Mouse (Mus musculus) CH12.LX (cell line): ENCODE measurements around the gene Lin52. TPM values are rescaled to one million over a fixed set of nuclear protein-coding genes. Genes with fewer than 3 reads are reported as not detected.

Source experiments
- DNase-seq: peaks from one replicate; pipeline ENCODE4 v3.0.0-alpha.2; 2013; ENCODE audit errors: extremely low read depth
- H3K27ac ChIP-seq: 2 replicates; pipeline ENCODE4 v1.5.1; 2012; ENCODE audit warnings: low read depth, mild to moderate bottlenecking, control low read depth, moderate library complexity; ENCODE audit not compliant: insufficient read depth
- H3K27me3 ChIP-seq: replicated peaks from 2 replicates; pipeline ENCODE3; 2012; ENCODE audit warnings: inconsistent platforms
- H3K36me3 ChIP-seq, 2 experiments: replicated peaks in 1 of 2; 2 replicates each; pipeline versions ENCODE3 to v1.6.1; 2012; ENCODE audit warnings: inconsistent platforms in 1 of 2, low read length in 1 of 2, mild to moderate bottlenecking in 1 of 2, mixed read lengths in 1 of 2, moderate library complexity in 1 of 2; ENCODE audit not compliant: control insufficient read depth in 1 of 2, insufficient read depth in 1 of 2
- H3K4me1 ChIP-seq, 2 experiments: 2 replicates each; pipeline ENCODE4 v1.6.1; 2012; ENCODE audit warnings: inconsistent platforms in 1 of 2, moderate library complexity in 1 of 2; ENCODE audit not compliant: insufficient read depth in 2 of 2, control insufficient read depth in 1 of 2
- H3K4me2 ChIP-seq: 2 replicates; pipeline ENCODE4 v1.6.1; 2012; ENCODE audit warnings: low read depth, mild to moderate bottlenecking, control low read depth; ENCODE audit not compliant: poor library complexity, insufficient read depth, severe bottlenecking
- H3K4me3 ChIP-seq, 3 experiments: fragments of 150-350 bp in 1 of 3; sonication (generic) in 1 of 3; replicated peaks in 1 of 3; 2 replicates each; pipeline versions ENCODE3 to v1.5.1; 2011 to 2012; ENCODE audit warnings: low read depth in 2 of 3, low read length in 2 of 3, mild to moderate bottlenecking in 2 of 3, moderate library complexity in 2 of 3, control low read depth in 1 of 3, improper control_type of control experiment in 1 of 3, inconsistent platforms in 1 of 3, mixed read lengths in 1 of 3; ENCODE audit not compliant: poor library complexity in 1 of 3
- H3K79me2 ChIP-seq: replicated peaks from 2 replicates; pipeline ENCODE4 v1.6.1; 2012; ENCODE audit warnings: mild to moderate bottlenecking, moderate library complexity; ENCODE audit not compliant: control insufficient read depth, poor library complexity, insufficient read depth, severe bottlenecking; ENCODE audit errors: extremely low read depth
- H3K9ac ChIP-seq: 2 replicates; pipeline ENCODE4 v1.6.1; 2012; ENCODE audit warnings: low read depth, mild to moderate bottlenecking, control low read depth, moderate library complexity; ENCODE audit not compliant: insufficient read depth
- H3K9me3 ChIP-seq: replicated peaks from 2 replicates; pipeline ENCODE3; 2012; ENCODE audit warnings: low read length, inconsistent platforms, mixed read lengths
- BHLHE40 ChIP-seq: IDR thresholded peaks from 2 replicates; pipeline ENCODE4 v1.6.1; 2011; ENCODE audit warnings: mild to moderate bottlenecking, low read depth, low read length, improper control_type of control experiment
- CHD2 ChIP-seq: IDR thresholded peaks from 2 replicates; pipeline ENCODE4 v1.6.1; 2011; ENCODE audit warnings: low read length, improper control_type of control experiment
- CTCF ChIP-seq, 2 experiments: IDR thresholded peaks in 1 of 2; conservative IDR thresholded peaks in 1 of 2; 2 replicates each; pipeline ENCODE4 v1.5.1; 2011 to 2012; ENCODE audit warnings: low read depth in 2 of 2, low read length in 2 of 2, improper control_type of control experiment in 1 of 2, inconsistent platforms in 1 of 2, mild to moderate bottlenecking in 1 of 2, moderate library complexity in 1 of 2
- E2F4 ChIP-seq: IDR thresholded peaks from 2 replicates; pipeline ENCODE4 v1.6.1; 2011; ENCODE audit warnings: low read depth, low read length, improper control_type of control experiment; ENCODE audit not compliant: insufficient replicate concordance
- ELF1 ChIP-seq: IDR thresholded peaks from 2 replicates; pipeline ENCODE4 v1.6.1; 2014; ENCODE audit warnings: low read depth, mild to moderate bottlenecking, inconsistent platforms, low read length, improper control_type of control experiment
- EP300 ChIP-seq: IDR thresholded peaks from 2 replicates; pipeline ENCODE4 v1.6.1; 2011; ENCODE audit warnings: low read length, improper control_type of control experiment
- HCFC1 ChIP-seq: IDR thresholded peaks from 2 replicates; pipeline ENCODE4 v1.6.1; 2012; ENCODE audit warnings: low read depth, mild to moderate bottlenecking, inconsistent platforms, low read length, improper control_type of control experiment
- JUN ChIP-seq: IDR thresholded peaks from 2 replicates; pipeline ENCODE4 v1.6.1; 2011; ENCODE audit warnings: low read depth, mild to moderate bottlenecking, low read length, improper control_type of control experiment, moderate library complexity; ENCODE audit not compliant: insufficient read depth
- JUND ChIP-seq: conservative IDR thresholded peaks from 2 replicates; pipeline ENCODE4 v1.6.1; 2011; ENCODE audit warnings: low read depth, low read length, improper control_type of control experiment
- KAT2A ChIP-seq: IDR thresholded peaks from 2 replicates; pipeline ENCODE4 v1.6.1; 2012; ENCODE audit warnings: low read length, improper control_type of control experiment, inconsistent platforms; ENCODE audit not compliant: insufficient replicate concordance
- MAFK ChIP-seq: IDR thresholded peaks from 2 replicates; pipeline ENCODE4 v1.6.1; 2011; ENCODE audit warnings: low read length, improper control_type of control experiment; ENCODE audit not compliant: insufficient replicate concordance
- MAX ChIP-seq: IDR thresholded peaks from 2 replicates; pipeline ENCODE4 v1.6.1; 2011; ENCODE audit warnings: low read length, improper control_type of control experiment
- MEF2A ChIP-seq: IDR thresholded peaks from 2 replicates; pipeline ENCODE4 v1.6.1; 2014; ENCODE audit warnings: low read depth, mild to moderate bottlenecking, inconsistent platforms, low read length, improper control_type of control experiment, borderline replicate concordance
- MXI1 ChIP-seq: IDR thresholded peaks from 2 replicates; pipeline ENCODE4 v1.6.1; 2011; ENCODE audit warnings: mild to moderate bottlenecking, low read depth, low read length, improper control_type of control experiment
- MYC ChIP-seq: IDR thresholded peaks from 2 replicates; pipeline ENCODE4 v1.6.1; 2011; ENCODE audit warnings: low read depth, mild to moderate bottlenecking, improper control_type of control experiment, low read length
- NELFE ChIP-seq: IDR thresholded peaks from 2 replicates; pipeline ENCODE4 v1.6.1; 2011; ENCODE audit warnings: low read depth, low read length, improper control_type of control experiment
- NRF1 ChIP-seq: IDR thresholded peaks from 2 replicates; pipeline ENCODE4 v1.6.1; 2014; ENCODE audit warnings: low read depth, mild to moderate bottlenecking, inconsistent platforms, low read length, improper control_type of control experiment, moderate library complexity
- PAX5 ChIP-seq: IDR thresholded peaks from 2 replicates; pipeline ENCODE4 v1.6.1; 2012; ENCODE audit warnings: low read length, inconsistent platforms, mixed read lengths
- RAD21 ChIP-seq: IDR thresholded peaks from 2 replicates; pipeline ENCODE4 v1.6.1; 2011; ENCODE audit warnings: low read depth, mild to moderate bottlenecking, low read length, improper control_type of control experiment, moderate library complexity
- RCOR1 ChIP-seq: conservative IDR thresholded peaks from 2 replicates; pipeline ENCODE4 v1.6.1; 2012; ENCODE audit warnings: low read depth, mild to moderate bottlenecking, inconsistent platforms, low read length, improper control_type of control experiment
- SIN3A ChIP-seq: IDR thresholded peaks from 2 replicates; pipeline ENCODE4 v1.6.1; 2012; ENCODE audit warnings: low read length, improper control_type of control experiment, inconsistent platforms
- SMC3 ChIP-seq: IDR thresholded peaks from 2 replicates; pipeline ENCODE4 v1.6.1; 2011; ENCODE audit warnings: low read depth, low read length, improper control_type of control experiment
- TBP ChIP-seq: conservative IDR thresholded peaks from 2 replicates; pipeline ENCODE4 v1.6.1; 2011; ENCODE audit warnings: low read depth, low read length, improper control_type of control experiment
- USF1 ChIP-seq: IDR thresholded peaks from 2 replicates; pipeline ENCODE4 v1.6.1; 2014; ENCODE audit warnings: low read depth, mild to moderate bottlenecking, inconsistent platforms, low read length, improper control_type of control experiment
- USF2 ChIP-seq: conservative IDR thresholded peaks from 2 replicates; pipeline ENCODE4 v1.6.1; 2011; ENCODE audit warnings: low read depth, low read length, improper control_type of control experiment
- ZC3H11A ChIP-seq: IDR thresholded peaks from 2 replicates; pipeline ENCODE4 v1.6.1; 2012; ENCODE audit warnings: low read depth, mild to moderate bottlenecking, inconsistent platforms, low read length, improper control_type of control experiment
- ZKSCAN1 ChIP-seq: IDR thresholded peaks from 2 replicates; pipeline ENCODE4 v1.6.1; 2012; ENCODE audit warnings: low read depth, inconsistent platforms, low read length, improper control_type of control experiment, borderline replicate concordance
- ZMIZ1 ChIP-seq: IDR thresholded peaks from 2 replicates; pipeline ENCODE4 v1.6.1; 2012; ENCODE audit warnings: low read depth, mild to moderate bottlenecking, inconsistent platforms, low read length, improper control_type of control experiment
- ZNF384 ChIP-seq: IDR thresholded peaks from 2 replicates; pipeline ENCODE4 v1.6.1; 2012; ENCODE audit warnings: low read depth, low read length, improper control_type of control experiment, inconsistent platforms
- dilution Hi-C: fragments of 300-500 bp; cut with MboI; formaldehyde crosslinking; loops from 2 replicates; pipeline ENCODE4 v1.14.3; 2020; ENCODE audit warnings: low sequenced_read_pairs; ENCODE audit not compliant: extremely low pct_unique_long_range_greater_than_20kb, extremely low pct_ligation_motif_present
- in situ Hi-C: fragments of 300-500 bp; cut with MboI; formaldehyde crosslinking; loops from 3 replicates; pipeline ENCODE4 v1.14.3; 2019; ENCODE audit warnings: low sequenced_read_pairs, low pct_ligation_motif_present, low pct_unique_long_range_greater_than_20kb, mixed read lengths
- polyA plus RNA-seq: library from polyadenylated mRNA; unstranded; fragments of >175 nt; gene quantifications from 2 replicates; pipeline ENCODE4 v1.2.1, GENCODE M21; 2012; ENCODE audit warnings: low read depth; ENCODE audit not compliant: insufficient read length
- total RNA-seq, 2 experiments: library from RNA; depleted of rRNA; stranded (reverse); fragments of 300-350 nt in 1 of 2; fragments of >200 nt in 1 of 2; gene quantifications; 2 replicates each; pipeline ENCODE4 v1.2.3; 2012 to 2014

The Lin52 gene
- total and polyA plus RNA-seq, 3 experiments: 5.9 to 16.2 (median 8.7) TPM

DNA sequence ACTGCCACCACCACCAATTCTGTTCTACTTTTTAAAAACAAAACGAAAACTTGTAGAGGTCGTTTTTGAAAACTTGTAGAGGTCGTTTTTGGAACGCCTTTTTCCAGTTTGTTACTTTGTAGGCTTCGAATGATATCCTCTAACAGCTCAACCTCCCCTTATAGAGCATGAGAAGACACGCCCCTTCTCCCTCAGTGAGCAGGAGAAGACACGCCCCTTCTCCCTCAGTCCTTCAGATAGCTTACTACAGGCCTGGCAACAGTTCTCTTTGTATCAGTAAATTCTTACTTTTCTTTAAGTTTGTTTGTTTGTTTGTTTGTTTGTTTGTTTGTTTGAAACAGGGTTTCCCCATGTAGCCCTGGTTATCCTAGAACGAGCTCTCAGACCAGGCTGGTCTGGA is 104.0 kb downstream of the Lin52 start:
- Histone ChIP-seq H3K9ac (no peak overlapping the region), H3K4me2 (no peak overlapping the region), H3K4me3 (no peak overlapping the region), H3K79me2 (no peaks in the 10 kb centered on the region), H3K36me3 (no peaks in the 10 kb centered on the region), H3K27ac (no peak overlapping the region), H3K9me3 (peaks cover 4% of the 10 kb centered on the region), H3K4me1 (0 out of 4 replicates have a peak, but pooled peaks cover 0 to 2% of the 10 kb centered on the region in 2 experiments), H3K27me3 (no peaks in the 10 kb centered on the region)
- DNase-seq: no peak
- in situ Hi-C loops: no loop called here
- dilution Hi-C loops: no loop called here
- TF ChIP-seq ZNF384 (no peak), ZKSCAN1 (no peak), TBP (no peak), ELF1 (no peak), MAX (no peak), PAX5 (no peak), MAFK (no peak), MEF2A (no peak), JUND (no peak), SIN3A (no peak), MYC (no peak), HCFC1 (no peak), BHLHE40 (no peak), E2F4 (no peak), KAT2A (no peak), USF2 (no peak), RCOR1 (no peak), ZC3H11A (no peak)

DNA sequence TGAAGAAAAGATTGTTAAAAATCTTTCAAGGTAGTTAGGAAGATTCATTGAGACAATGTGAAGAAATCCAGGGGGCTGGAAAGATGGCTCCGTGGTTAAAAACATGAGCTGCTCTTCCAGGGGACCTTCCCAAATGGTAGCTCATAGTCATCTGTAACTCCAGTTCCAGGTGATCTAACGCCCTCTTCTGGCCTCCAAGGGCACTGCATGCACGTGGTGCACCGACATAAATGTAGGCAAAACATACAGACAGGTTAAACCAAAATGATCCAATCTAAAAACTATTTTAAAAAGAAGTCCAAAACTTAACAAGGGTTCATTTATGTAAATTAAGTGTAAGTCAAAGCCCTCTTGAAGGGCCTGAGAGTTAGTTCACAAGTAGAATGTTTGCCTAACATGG is 111.3 kb downstream of the Lin52 start:
- H3K4me2 ChIP-seq: no peak overlapping the region
- H3K27ac ChIP-seq: no peak overlapping the region
- peaks cover 4% of the 10 kb centered on the region for H3K9me3 ChIP-seq
- TF ChIP-seq TBP: no peak
- no peak for TF ChIP-seq USF1
- TF ChIP-seq NELFE: no peak
- TF ChIP-seq HCFC1: no peak
- TF ChIP-seq RAD21: peak; percentile 23
- TF ChIP-seq SIN3A: no peak
- no peak for TF ChIP-seq USF2
- peak; percentile 41 to 54; a peak in 3 of 4 replicates for TF ChIP-seq CTCF (conservative IDR thresholded peaks at IDR 0.05 in 1 of 2, IDR thresholded peaks at IDR 0.05 in 1 of 2; ENCODE audit: low read depth in 2 of 2, low read length in 2 of 2)
- TF ChIP-seq BHLHE40: no peak
- no peak for TF ChIP-seq MXI1
- TF ChIP-seq SMC3: no peak
- no peak for TF ChIP-seq NRF1
- TF ChIP-seq JUN: no peak
- no peak for TF ChIP-seq CHD2
- no peak for TF ChIP-seq ZMIZ1
- no peak for TF ChIP-seq MEF2A
- no peak for TF ChIP-seq EP300
- TF ChIP-seq, all 38 proteins: peak for 2
- H3K4me1 ChIP-seq: no peaks in the 10 kb centered on the region
- dilution Hi-C loops (no loop called here), in situ Hi-C loops (no loop called here)
- no peaks in the 10 kb centered on the region for H3K36me3 ChIP-seq
- no peak overlapping the region for H3K9ac ChIP-seq
- H3K79me2 ChIP-seq: no peaks in the 10 kb centered on the region
- DNase-seq: no peak
- peaks cover 13% of the 10 kb centered on the region for H3K27me3 ChIP-seq
- no peak overlapping the region for H3K4me3 ChIP-seq
